Mouse (Mus musculus) midbrain, embryonic 12.5 days (tissue): ENCODE measurements around the gene Erp27. TPM values are rescaled to one million over a fixed set of nuclear protein-coding genes. Genes with fewer than 3 reads are reported as not detected.

Experiments
- ATAC-seq: fragments of 200-750 bp; cut with Nextera tagmentation; 2 replicates; pipeline ENCODE4 v1.8.0; 2017; ENCODE audit warnings: low read depth, moderate TSS enrichment, moderate library complexity; ENCODE audit not compliant: low FRiP score
- H3K27ac ChIP-seq: fragments of 300-500 bp; sonication (generic); replicated peaks from 2 replicates; pipeline ENCODE4 v1.5.1; 2016; ENCODE audit warnings: mild to moderate bottlenecking
- H3K27me3 ChIP-seq: fragments of 300-500 bp; sonication (generic); 2 replicates; pipeline ENCODE4 v1.6.1; 2016; ENCODE audit warnings: mild to moderate bottlenecking
- H3K36me3 ChIP-seq: fragments of 300-500 bp; sonication (generic); 2 replicates; pipeline ENCODE4 v1.6.1; 2016
- H3K4me1 ChIP-seq: fragments of 300-500 bp; sonication (generic); 2 replicates; pipeline ENCODE4 v1.6.1; 2016
- H3K4me2 ChIP-seq: fragments of 300-500 bp; sonication (generic); replicated peaks from 2 replicates; pipeline ENCODE4 v1.6.1; 2016; ENCODE audit warnings: mild to moderate bottlenecking, moderate library complexity
- H3K4me3 ChIP-seq: fragments of 300-500 bp; sonication (generic); 2 replicates; pipeline ENCODE4 v1.5.1; 2016; ENCODE audit warnings: mild to moderate bottlenecking
- H3K9ac ChIP-seq: fragments of 300-500 bp; sonication (generic); replicated peaks from 2 replicates; pipeline ENCODE4 v1.6.1; 2016; ENCODE audit warnings: mild to moderate bottlenecking, moderate library complexity
- H3K9me3 ChIP-seq: fragments of 300-500 bp; sonication (generic); 2 replicates; pipeline ENCODE4 v1.6.1; 2016; ENCODE audit warnings: mild to moderate bottlenecking
- WGBS: fragments of 180-500 bp; shearing (Covaris S2); methylation state at CpG from one replicate; pipeline ENCODE4 v1.1.7; 2016; 5-methylcytosine and 5-hydroxymethylcytosine counted together
- polyA plus RNA-seq: library from polyadenylated mRNA; unstranded; fragments of >200 nt; fragmentation: Nextera tagmentation; extraction: Ambion mirVana; gene quantifications from 2 replicates; pipeline ENCODE4 v1.2.1, GENCODE M21; 2016

The Erp27 gene
- polyA plus RNA-seq, 1 experiment from 2014 or later, result not detected

DNA sequence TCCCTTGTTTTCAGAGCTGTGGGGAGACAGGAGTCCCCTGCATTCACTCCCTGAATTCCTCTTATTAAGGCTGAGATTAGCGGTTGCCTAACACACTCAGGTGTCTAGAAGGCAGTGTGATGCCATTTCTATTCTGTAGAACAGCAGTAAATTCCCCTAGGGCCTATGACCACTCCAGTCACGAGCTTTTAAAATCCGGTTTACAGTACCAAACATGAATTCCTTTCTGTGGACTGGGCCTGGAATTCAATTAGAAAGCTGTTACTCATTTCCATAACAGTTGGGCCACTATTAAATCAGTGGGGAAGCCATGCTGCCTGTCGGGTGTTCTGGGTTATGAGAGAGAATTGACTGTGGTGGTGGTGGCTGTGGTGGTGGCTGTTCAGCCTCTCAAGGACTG, 25.7 kb upstream of the Erp27 start:
- Histone ChIP-seq H3K9me3 (no peaks in the 10 kb centered on the region), H3K4me2 (no peak overlapping the region), H3K9ac (no peak overlapping the region), H3K4me1 (peaks cover 5% of the 10 kb centered on the region; the same call in 1 of the 2 replicates), H3K4me3 (no peak overlapping the region), H3K36me3 (no peaks in the 10 kb centered on the region), H3K27ac (no peak overlapping the region), H3K27me3 (no peaks in the 10 kb centered on the region)
- ATAC-seq, result no peak
- 59% methylated on average over 4 of the region's 4 CpGs for WGBS

DNA sequence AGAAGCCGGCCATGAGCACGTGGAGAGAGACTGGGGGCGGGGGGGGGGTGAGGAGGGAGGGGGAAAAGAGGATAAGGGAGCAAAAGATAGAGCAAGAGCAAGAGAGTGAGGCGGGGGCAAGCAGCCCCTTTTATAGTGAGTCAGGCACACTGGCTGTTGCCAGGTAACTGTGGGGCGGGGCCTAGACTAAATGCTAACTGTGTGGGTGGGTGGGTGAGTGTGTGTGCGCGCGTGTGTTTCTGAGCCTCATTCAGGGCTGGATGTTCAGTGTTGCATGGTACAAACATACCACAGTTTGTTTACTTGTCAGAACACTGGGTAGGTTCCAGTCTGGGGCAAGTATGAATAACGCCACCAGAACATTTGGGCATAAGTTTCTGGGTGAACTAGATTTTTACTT, 25.0 kb upstream of the Erp27 start:
- peak; percentile 54; the same call in 1 of the 2 replicates for ATAC-seq
- 49% methylated on average over 9 of the region's 9 CpGs for WGBS

DNA sequence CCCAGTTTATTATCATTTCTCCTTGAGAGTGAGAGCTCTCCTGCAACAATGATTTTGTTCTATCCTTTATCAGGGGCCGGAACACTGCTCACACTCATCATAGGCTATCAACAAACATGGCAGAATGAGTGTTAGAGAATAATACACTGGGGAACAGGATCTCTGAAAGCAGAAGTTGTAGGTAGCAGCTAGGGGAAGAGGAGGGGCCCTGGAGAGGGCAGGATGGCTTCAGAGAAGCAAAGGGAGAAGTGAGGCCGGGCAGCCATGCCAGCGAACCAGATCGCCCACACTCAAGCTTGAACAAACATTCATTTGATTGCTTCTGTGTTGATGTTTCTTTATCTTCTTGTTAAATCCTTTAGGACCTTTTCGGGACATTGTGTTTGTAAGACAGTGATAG, 24.3 kb upstream of the Erp27 start:
- no peak for ATAC-seq
- no peak overlapping the region for H3K4me3 ChIP-seq
- no peaks in the 10 kb centered on the region for H3K36me3 ChIP-seq
- 83% methylated on average over 5 of the region's 5 CpGs for WGBS
- H3K27me3 ChIP-seq, result no peaks in the 10 kb centered on the region
- no peaks in the 10 kb centered on the region for H3K9me3 ChIP-seq
- H3K4me1 ChIP-seq, result peaks cover 8% of the 10 kb centered on the region; the same call in 1 of the 2 replicates
- no peak overlapping the region for H3K27ac ChIP-seq
- no peak overlapping the region for H3K4me2 ChIP-seq
- no peak overlapping the region for H3K9ac ChIP-seq

More for the DNA sequence above, 25.0 kb upstream of the Erp27 start:
- Histone ChIP-seq H3K9me3 (no peaks in the 10 kb centered on the region), H3K27me3 (no peaks in the 10 kb centered on the region), H3K4me2 (no peak overlapping the region), H3K36me3 (no peaks in the 10 kb centered on the region), H3K27ac (no peak overlapping the region), H3K4me1 (peaks cover 5% of the 10 kb centered on the region; the same call in 1 of the 2 replicates), H3K4me3 (no peak overlapping the region), H3K9ac (no peak overlapping the region)

DNA sequence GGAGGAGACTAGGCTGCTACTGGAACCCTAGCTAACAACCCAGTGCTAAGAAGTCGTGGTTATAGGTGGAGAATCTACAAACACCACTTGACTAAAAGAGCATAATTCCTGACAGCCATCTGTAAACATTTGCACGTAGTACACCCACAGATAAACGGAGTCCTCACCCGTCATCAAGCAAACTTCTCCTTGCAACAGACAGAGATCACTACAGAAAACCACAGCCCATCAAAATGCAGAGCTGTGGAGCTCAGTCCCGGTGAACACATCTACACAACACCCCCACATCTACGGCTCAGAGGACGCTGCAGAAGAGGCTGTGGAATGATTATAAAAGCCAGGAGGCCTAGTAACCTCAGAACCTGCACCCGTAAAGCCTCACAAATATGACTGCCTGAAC, 22.5 kb upstream of the Erp27 start:
- Histone ChIP-seq H3K27ac (no peak overlapping the region), H3K4me2 (no peak overlapping the region), H3K27me3 (no peaks in the 10 kb centered on the region), H3K9me3 (no peaks in the 10 kb centered on the region), H3K4me3 (no peak overlapping the region), H3K4me1 (peaks cover 8% of the 10 kb centered on the region; the same call in 1 of the 2 replicates), H3K9ac (no peak overlapping the region), H3K36me3 (no peaks in the 10 kb centered on the region)
- 89% methylated on average over 8 of the region's 8 CpGs for WGBS
- ATAC-seq, result no peak

DNA sequence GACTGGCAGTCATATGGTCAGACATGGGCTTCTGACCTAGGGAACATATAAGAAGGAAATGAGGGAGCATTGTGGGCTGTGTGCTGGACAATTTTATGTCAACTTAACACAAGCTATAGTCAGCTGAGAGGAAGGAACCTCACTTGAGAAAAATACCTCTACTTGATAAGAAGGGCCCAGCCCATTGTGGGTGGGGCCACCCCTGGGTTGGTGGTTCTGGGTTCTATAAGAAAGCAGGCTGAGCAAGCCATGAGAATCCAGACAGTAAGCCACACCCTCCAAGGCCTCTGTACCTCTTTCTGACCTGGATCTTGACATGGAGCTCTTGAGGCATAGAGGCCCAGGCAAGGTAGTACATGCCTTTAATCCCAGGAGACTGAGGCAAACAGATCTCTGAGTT, 21.4 kb upstream of the Erp27 start:
- Histone ChIP-seq H3K9me3 (no peaks in the 10 kb centered on the region), H3K4me3 (no peak overlapping the region), H3K4me1 (peaks cover 8% of the 10 kb centered on the region; the same call in 1 of the 2 replicates), H3K27ac (no peak overlapping the region), H3K9ac (no peak overlapping the region), H3K27me3 (no peaks in the 10 kb centered on the region), H3K4me2 (no peak overlapping the region), H3K36me3 (no peaks in the 10 kb centered on the region)
- no peak for ATAC-seq

DNA sequence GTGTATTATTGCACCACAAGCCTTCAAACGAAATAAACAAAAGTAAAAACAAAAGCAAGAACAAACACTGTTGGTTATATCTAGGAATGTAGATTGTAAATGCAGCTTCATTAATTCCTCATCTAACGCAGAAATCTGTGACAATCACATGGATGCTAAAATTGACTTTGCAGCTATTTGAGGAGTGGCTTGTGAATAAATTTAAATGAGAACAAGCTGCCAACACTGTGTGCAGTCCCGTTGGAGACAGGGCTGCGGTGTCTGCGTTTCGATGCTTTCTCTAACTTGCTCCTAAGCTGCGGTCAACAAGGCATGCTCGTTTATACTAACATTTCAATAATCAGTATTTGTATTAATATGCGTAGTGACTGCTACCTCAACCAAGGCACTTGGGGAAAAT, 20.3 kb upstream of the Erp27 start:
- no peak overlapping the region for H3K9ac ChIP-seq
- no peak for ATAC-seq
- H3K36me3 ChIP-seq, result no peaks in the 10 kb centered on the region
- H3K4me1 ChIP-seq, result peaks cover 3% of the 10 kb centered on the region; the same call in 1 of the 2 replicates
- H3K27ac ChIP-seq, result no peak overlapping the region
- H3K4me3 ChIP-seq, result no peak overlapping the region
- WGBS, result 85% methylated on average over 9 of the region's 9 CpGs
- no peaks in the 10 kb centered on the region for H3K27me3 ChIP-seq
- no peak overlapping the region for H3K4me2 ChIP-seq
- no peaks in the 10 kb centered on the region for H3K9me3 ChIP-seq

DNA sequence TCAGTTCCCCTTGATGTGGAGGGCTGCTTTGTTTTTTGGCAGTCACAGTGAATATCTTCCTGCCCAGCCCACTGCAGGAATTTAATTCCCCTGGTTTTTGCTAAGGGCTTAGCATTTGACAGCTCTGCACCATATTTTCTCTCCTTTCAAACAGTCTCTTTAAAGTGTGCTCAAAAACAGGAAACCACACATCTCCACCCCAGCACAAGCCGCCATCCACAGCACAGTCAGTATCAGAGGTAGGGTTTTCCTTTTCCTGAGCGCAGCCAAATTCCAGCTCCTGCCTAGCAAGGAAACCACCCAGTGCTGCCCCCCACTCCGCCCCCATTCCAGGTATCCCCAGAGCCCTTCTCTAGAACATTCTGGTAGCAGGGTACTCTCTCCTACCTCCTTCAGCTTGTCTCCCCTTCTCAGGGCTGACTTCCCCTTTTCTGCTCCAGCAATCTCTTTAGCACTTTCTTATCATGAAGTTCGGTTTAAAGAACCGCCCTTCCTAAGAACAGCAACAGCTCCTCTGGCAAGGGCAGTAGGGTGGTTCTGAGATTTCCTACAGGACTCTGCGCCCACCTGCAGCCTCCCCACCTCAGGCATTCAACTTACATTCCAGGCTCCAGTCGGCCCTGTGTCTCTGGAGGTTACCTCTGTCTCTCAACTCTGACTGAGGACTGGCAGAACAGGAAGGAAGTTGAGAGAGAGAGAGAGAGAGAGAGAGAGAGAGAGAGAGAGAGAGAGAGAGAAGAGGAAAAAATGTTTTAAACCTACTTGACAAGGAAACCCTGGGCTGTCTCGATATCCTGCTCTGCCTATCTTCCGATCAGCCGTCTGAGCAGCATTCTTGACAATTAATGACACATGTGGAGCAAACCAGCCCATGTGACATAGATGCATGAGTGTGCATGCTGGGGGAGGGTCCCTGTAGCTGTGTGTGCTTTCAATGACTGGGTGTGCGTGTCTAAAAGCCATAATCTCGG, 19.4 kb upstream of the Erp27 start, which contains the start of gene Arhgdib:
TSS of gene Arhgdib (minus strand) at position 849 of the 971 bp plus-strand sequence.
- ATAC-seq, result no peak
- H3K4me3 ChIP-seq, result no peak within 1 kb of the TSS
- H3K4me2 ChIP-seq, result no peak within 1 kb of the TSS
- H3K27ac ChIP-seq, result no peak within 1 kb of the TSS
- no peaks in the 10 kb centered on the region for H3K27me3 ChIP-seq
- H3K36me3 ChIP-seq, result no peaks in the 10 kb centered on the region
- no peaks in the 10 kb centered on the region for H3K9me3 ChIP-seq
- 0 out of 2 replicates have a peak, but pooled peaks cover 3% of the 10 kb centered on the region for H3K4me1 ChIP-seq
- H3K9ac ChIP-seq, result no peak within 1 kb of the TSS
- WGBS, result 66% methylated on average over 12 of the region's 12 CpGs

DNA sequence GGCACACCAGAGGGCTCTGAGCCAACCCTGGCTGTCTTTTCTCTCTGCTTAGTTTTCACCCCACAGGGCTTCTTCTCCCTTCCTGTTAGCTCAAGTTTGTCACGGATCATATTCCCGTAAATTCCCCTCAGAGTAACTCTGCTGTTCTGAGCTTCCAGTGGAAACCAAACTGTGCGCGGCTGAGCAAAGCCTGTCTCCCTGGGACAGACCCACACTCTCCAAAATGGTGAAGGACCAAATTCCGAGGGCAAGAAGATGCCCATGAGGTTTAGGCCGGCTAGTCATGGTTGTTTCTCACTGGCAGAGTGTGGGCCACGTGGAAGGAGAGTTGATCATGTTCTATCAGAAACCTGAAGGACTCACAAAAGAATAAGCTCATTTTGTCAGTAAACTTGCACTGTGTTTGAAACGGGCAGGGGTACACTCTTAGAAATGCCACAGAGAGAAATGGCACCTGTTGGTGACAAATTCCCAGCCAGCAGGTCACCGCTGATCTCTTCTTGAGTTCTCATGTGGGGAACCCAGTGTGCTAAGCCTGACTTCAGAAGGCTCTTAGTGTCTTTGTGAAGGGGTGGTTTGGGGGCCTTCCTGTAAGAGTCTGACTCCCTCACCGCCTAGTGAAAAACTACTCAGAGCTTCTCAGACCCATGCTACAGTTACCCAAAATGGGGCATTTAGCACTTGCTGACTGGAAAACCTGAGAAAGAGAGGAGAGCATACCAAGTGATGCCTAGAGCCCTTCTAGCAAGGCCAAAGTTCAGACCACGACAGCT, 18.4 kb upstream of the Erp27 start:
- Histone ChIP-seq H3K27ac (no peak overlapping the region), H3K9me3 (no peaks in the 10 kb centered on the region), H3K36me3 (no peaks in the 10 kb centered on the region), H3K4me1 (0 out of 2 replicates have a peak, but pooled peaks cover 3% of the 10 kb centered on the region), H3K9ac (no peak overlapping the region), H3K27me3 (no peaks in the 10 kb centered on the region), H3K4me3 (no peak overlapping the region), H3K4me2 (no peak overlapping the region)
- WGBS, result 80% methylated on average over 11 of the region's 11 CpGs
- no peak for ATAC-seq

DNA sequence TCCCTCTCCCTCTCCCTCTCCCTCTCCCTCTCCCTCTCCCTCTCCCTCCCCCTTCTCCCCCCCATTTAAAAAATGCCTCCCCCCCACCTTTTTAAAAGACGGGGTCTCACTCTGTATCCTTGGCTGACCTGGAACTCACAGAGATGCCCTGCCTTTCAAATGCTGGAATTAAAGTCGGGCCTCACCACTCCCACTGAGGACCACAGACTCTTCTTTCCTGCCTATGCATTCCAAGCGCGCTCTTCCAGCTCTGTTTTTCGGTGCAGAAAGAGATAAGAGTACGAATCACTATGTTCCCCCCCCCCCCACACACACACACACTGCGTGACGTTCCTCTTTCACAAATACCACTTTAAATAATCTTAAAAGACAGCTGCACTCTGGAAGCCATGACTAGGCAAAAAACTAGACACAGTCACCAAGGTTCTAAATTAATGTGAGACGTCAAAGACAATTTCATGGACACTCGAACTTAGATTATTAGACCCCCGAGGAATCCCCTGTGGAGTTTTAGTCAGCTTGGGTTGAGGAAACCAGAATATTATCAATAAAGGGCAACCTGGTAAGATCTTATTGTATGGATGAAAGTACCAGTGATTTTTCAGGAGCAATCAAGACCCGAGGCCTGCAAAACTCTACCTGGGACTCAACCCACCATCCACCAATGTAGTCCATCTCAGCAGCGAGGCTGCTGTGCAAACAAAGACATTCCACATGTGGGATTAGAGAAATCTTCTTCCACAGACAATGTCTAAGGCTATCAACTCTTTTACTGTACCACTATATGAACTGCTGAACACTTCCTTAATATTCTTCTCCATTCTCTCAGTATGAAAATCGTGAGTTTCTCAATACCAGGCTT, 17.6 kb upstream of the Erp27 start:
- ATAC-seq, result no peak
- Histone ChIP-seq H3K4me2 (no peak overlapping the region), H3K36me3 (no peaks in the 10 kb centered on the region), H3K9me3 (no peaks in the 10 kb centered on the region), H3K27ac (no peak overlapping the region), H3K4me1 (0 out of 2 replicates have a peak, but pooled peaks cover 3% of the 10 kb centered on the region), H3K27me3 (no peaks in the 10 kb centered on the region), H3K9ac (no peak overlapping the region), H3K4me3 (no peak overlapping the region)
- WGBS, result 74% methylated on average over 14 of the region's 14 CpGs

DNA sequence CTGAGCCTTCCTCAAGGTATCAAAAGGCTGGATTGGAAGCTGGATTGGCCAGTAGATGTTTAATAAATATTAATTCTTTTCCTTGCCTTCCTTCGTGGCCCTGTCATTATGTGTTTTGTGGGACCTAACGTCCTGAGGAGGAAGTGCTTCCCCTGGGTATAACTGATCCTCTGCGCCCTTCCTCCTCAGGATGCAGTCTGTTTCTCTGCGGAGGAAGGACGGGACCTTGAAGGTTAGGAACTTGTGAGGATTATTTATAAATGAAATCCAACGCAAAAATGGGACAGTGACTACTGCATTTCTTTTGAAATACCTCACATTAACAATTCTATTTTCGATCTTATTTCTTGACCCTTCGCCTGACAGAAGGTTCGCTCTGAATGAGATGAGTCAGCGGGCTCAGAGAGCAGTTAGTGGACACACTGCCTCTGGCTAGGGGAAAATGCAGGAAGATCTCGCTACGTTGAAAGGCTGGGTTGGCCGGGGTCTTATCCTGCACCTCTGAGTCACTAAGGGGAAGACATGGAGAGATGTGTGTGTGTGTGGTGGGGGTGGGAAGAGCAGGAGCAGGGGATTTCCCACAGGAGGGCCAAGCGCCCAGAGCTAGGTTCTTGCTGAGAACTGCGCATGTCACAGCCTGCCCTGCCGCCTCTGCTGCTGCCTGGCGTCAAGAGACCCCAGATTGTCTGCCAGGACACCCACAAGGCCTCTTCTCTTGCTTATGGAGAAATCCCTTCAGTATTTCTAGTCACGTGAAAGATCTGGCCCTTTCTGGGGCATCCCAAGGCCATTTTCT, 16.5 kb upstream of the Erp27 start:
- Histone ChIP-seq H3K36me3 (no peaks in the 10 kb centered on the region), H3K27me3 (no peaks in the 10 kb centered on the region), H3K4me2 (no peak overlapping the region), H3K9me3 (no peaks in the 10 kb centered on the region), H3K27ac (no peak overlapping the region), H3K4me3 (no peak overlapping the region), H3K9ac (no peak overlapping the region), H3K4me1 (0 out of 2 replicates have a peak, but pooled peaks cover 3% of the 10 kb centered on the region)
- no peak for ATAC-seq
- 84% methylated on average over 18 of the region's 18 CpGs for WGBS

DNA sequence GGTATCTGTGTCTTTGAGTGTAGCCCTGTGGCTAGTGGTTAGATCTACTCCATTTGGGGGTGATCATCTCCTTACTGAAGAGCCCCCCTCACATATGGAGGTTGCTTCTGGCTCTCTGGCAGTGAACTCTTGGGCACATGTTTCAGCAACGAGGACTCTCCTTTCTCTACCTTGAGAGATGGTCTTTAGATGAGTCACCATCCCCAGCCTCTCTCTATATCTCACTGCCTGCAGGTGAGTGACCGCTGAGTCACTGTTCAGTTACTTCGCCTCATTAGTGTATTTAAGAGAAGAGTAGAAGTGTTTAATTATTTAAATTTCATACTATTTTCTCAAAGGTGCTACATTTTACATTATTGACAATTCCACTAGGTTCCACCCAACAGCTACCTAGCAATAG, 15.1 kb upstream of the Erp27 start:
- Histone ChIP-seq H3K4me1 (0 out of 2 replicates have a peak, but pooled peaks cover 3% of the 10 kb centered on the region), H3K4me3 (no peak overlapping the region), H3K4me2 (no peak overlapping the region), H3K9me3 (no peaks in the 10 kb centered on the region), H3K27ac (no peak overlapping the region), H3K27me3 (no peaks in the 10 kb centered on the region), H3K36me3 (no peaks in the 10 kb centered on the region), H3K9ac (no peak overlapping the region)
- no peak for ATAC-seq
- 85% methylated on average over 3 of the region's 3 CpGs for WGBS
